Mouse (Mus musculus) brain, embryonic 14.5 days (tissue): ENCODE results near the gene Psma5.

Experiments
- CTCF ChIP-seq: fragments of 200-500 bp; IDR thresholded peaks from 2 replicates; pipeline ENCODE4 v1.5.1; 2012; ENCODE audit warnings: inconsistent platforms, mild to moderate bottlenecking, moderate library complexity, borderline replicate concordance; ENCODE audit not compliant: insufficient read depth, insufficient read length; ENCODE audit errors: extremely low read depth
- POLR2A ChIP-seq: fragments of 200-500 bp; IDR thresholded peaks from 2 replicates; pipeline ENCODE4 v1.6.1; 2012; ENCODE audit warnings: mild to moderate bottlenecking, inconsistent platforms, borderline replicate concordance; ENCODE audit not compliant: poor library complexity, insufficient read depth, insufficient read length, severe bottlenecking; ENCODE audit errors: extremely low read depth

DNA sequence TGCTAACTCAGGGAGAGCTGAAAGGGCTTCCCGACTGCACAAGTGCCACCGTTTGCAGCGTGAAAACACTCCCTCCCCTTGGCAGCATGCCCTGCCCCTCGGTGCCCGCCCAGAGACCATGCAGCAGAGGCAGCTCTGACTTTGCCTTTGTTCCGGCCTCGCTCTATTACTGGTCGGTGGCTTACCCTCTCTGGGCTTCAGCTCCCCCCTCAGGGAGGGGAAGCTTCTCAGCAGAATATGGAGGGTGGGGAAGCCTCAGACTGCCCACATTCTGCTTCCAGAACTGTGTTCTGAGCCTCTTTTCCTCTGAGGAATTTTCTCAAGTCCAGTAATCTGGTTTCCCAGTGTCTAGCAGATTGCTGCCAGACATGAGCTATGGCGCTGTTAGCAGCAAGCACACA lies 71.7 kb downstream of the Psma5 start:
- no peak for TF ChIP-seq CTCF
- no peak for TF ChIP-seq POLR2A
